Mouse (Mus musculus): Measurements from ENCODE around the gene Ptk7. TPM values are rescaled to one million over a fixed set of nuclear protein-coding genes. Genes with fewer than 3 reads are reported as not detected.

Ptk7 gene
- total RNA-seq, 2 experiments from 2014 or later, result 5.8 to 7.2 TPM

GRCm38 (mm10) chr17:46613229-46613628, 16.1 kb downstream of the Ptk7 start:
- DNase-seq, result no peak
- intact Hi-C loops (cut with DNase I; ENCODE audit: low total_unique reads), result no loop called here

GRCm38 (mm10) chr17:46612820-46613219, 16.5 kb downstream of the Ptk7 start:
- no peak for DNase-seq
- intact Hi-C loops (cut with DNase I; ENCODE audit: low total_unique reads), result no loop called here

- no peak for DNase-seq
- intact Hi-C loops (cut with DNase I; ENCODE audit: low total_unique reads), result no loop called here
Observed at GRCm38 (mm10) chr17:46612189-46612588, 17.1 kb downstream of the Ptk7 start.

- DNase-seq, result no peak
- intact Hi-C loops (cut with DNase I; ENCODE audit: low total_unique reads), result no loop called here
Observed at GRCm38 (mm10) chr17:46611316-46611715, 18.0 kb downstream of the Ptk7 start.

GRCm38 (mm10) chr17:46609721-46610514, 19.4 kb downstream of the Ptk7 start:
- intact Hi-C loops (cut with DNase I; ENCODE audit: low total_unique reads), result no loop called here
- DNase-seq, result no peak

GRCm38 (mm10) chr17:46605987-46606386, 23.3 kb downstream of the Ptk7 start:
- intact Hi-C loops (cut with DNase I; ENCODE audit: low total_unique reads), result no loop called here
- no peak for DNase-seq

GRCm38 (mm10) chr17:46605126-46605525, 24.2 kb downstream of the Ptk7 start:
- DNase-seq, result no peak
- intact Hi-C loops (cut with DNase I; ENCODE audit: low total_unique reads), result no loop called here

- intact Hi-C loops (cut with DNase I; ENCODE audit: low total_unique reads), result no loop called here
- DNase-seq, result no peak
Observed at GRCm38 (mm10) chr17:46603229-46603628, 26.1 kb downstream of the Ptk7 start.

- intact Hi-C loops (cut with DNase I; ENCODE audit: low total_unique reads), result no loop called here
Observed at GRCm38 (mm10) chr17:46602212-46602611, 27.1 kb downstream of the Ptk7 start.

GRCm38 (mm10) chr17:46600569-46600968, 28.7 kb downstream of the Ptk7 start:
- intact Hi-C loops (cut with DNase I; ENCODE audit: low total_unique reads), result no loop called here

More at GRCm38 (mm10) chr17:46602212-46602611, 27.1 kb downstream of the Ptk7 start:
- DNase-seq, result no peak

GRCm38 (mm10) chr17:46598963-46599362, 30.3 kb downstream of the Ptk7 start:
- intact Hi-C loops (cut with DNase I; ENCODE audit: low total_unique reads), result no loop called here
- DNase-seq, result no peak

More at GRCm38 (mm10) chr17:46600569-46600968, 28.7 kb downstream of the Ptk7 start:
- DNase-seq, result no peak

- no peak for DNase-seq
- intact Hi-C loops (cut with DNase I; ENCODE audit: low total_unique reads), result no loop called here
Observed at GRCm38 (mm10) chr17:46597956-46598355, 31.3 kb downstream of the Ptk7 start.

GRCm38 (mm10) chr17:46595336-46595735, 34.0 kb downstream of the Ptk7 start:
- intact Hi-C loops (cut with DNase I; ENCODE audit: low total_unique reads), result no loop called here
- no peak for DNase-seq

GRCm38 (mm10) chr17:46594606-46595005, 34.7 kb downstream of the Ptk7 start:
- intact Hi-C loops (cut with DNase I; ENCODE audit: low total_unique reads), result loop anchor here (5.0 kb wide), 1 partner anchor 38 kb away; no protein-coding TSS in a partner anchor
- no peak for DNase-seq

GRCm38 (mm10) chr17:46593124-46593523, 36.2 kb downstream of the Ptk7 start:
- intact Hi-C loops (cut with DNase I; ENCODE audit: low total_unique reads), result loop anchor here (5.0 kb wide), 1 partner anchor 39 kb away; no protein-coding TSS in a partner anchor
- DNase-seq, result no peak

GRCm38 (mm10) chr17:46591406-46591805, 37.9 kb downstream of the Ptk7 start:
- DNase-seq, result no peak
- intact Hi-C loops (cut with DNase I; ENCODE audit: low total_unique reads), result loop anchor here (5.0 kb wide), 1 partner anchor 41 kb away; no protein-coding TSS in a partner anchor

- intact Hi-C loops (cut with DNase I; ENCODE audit: low total_unique reads), result loop anchor here (5.0 kb wide), 1 partner anchor 42 kb away; no protein-coding TSS in a partner anchor
- no peak for DNase-seq
Observed at GRCm38 (mm10) chr17:46590439-46590838, 38.9 kb downstream of the Ptk7 start.

- no peak for DNase-seq
- intact Hi-C loops (cut with DNase I; ENCODE audit: low total_unique reads), result loop anchor here (5.0 kb wide), 2 partner anchors 43 to 67 kb away; no protein-coding TSS in a partner anchor
Observed at GRCm38 (mm10) chr17:46589635-46590314, 39.5 kb downstream of the Ptk7 start.

GRCm38 (mm10) chr17:46588913-46589312, 40.4 kb downstream of the Ptk7 start:
- no peak for DNase-seq
- intact Hi-C loops (cut with DNase I; ENCODE audit: low total_unique reads), result loop anchor here (5.0 kb wide), 1 partner anchor 67 kb away; no protein-coding TSS in a partner anchor

- no peak for DNase-seq
- intact Hi-C loops (cut with DNase I; ENCODE audit: low total_unique reads), result loop anchor here (5.0 kb wide), 1 partner anchor 66 kb away; no protein-coding TSS in a partner anchor
Observed at GRCm38 (mm10) chr17:46588173-46588572, 41.1 kb downstream of the Ptk7 start.
